ENCODE assay signal across 8 mouse cellular contexts in genomic region chr11:82386970-82387540, GRCm38 (mm10). TPM values are rescaled to one million over a fixed set of nuclear protein-coding genes. Genes with fewer than 3 reads are reported as not detected.
DNase-seq lines count a peak whose midpoint lies in the region; ATAC-seq and TF ChIP-seq lines count a peak whose summit lies in the region.

No protein-coding gene starts in this region.

- no peak; the same call in 1 of the 2 replicates for TF ChIP-seq CTCF in brain, embryonic 14.5 days (IDR thresholded peaks at IDR 0.05; ENCODE audit: borderline replicate concordance, extremely low read depth, insufficient read depth, insufficient read length)

- under 1% methylated on average over 48 of the region's 51 CpGs for WGBS in forebrain, embryonic 10.5 days
- WGBS in hindbrain, embryonic 13.5 days: under 1% methylated on average over 51 of the region's 51 CpGs
- WGBS in neural tube, embryonic 12.5 days: under 1% methylated on average over 51 of the region's 51 CpGs

- H3K27ac ChIP-seq in forebrain, embryonic 10.5 days: peak overlapping the region; percentile 80
- peak overlapping the region; percentile 76 for H3K27ac ChIP-seq in hindbrain, embryonic 13.5 days
- peak overlapping the region; percentile 28; the same call in 1 of the 2 replicates for H3K27ac ChIP-seq in neural tube, embryonic 12.5 days

- peak; percentile 69 for DNase-seq in Muller cell, postnatal 12 days (ENCODE audit: inconsistent ontology term)
- peak; percentile 92 for DNase-seq in brain, embryonic 14.5 days (ENCODE audit: low read depth)
- peak; percentile 65 for DNase-seq in forebrain, embryonic 10.5 days (ENCODE audit: extremely low spot score, low spot score)
- DNase-seq in left cerebral cortex, postnatal 14 days (ENCODE audit: low spot score in 2 of 2): peak; percentile 83 to 85
- no peak for DNase-seq in spleen, adult 12 weeks (ENCODE audit: low spot score)
- DNase-seq in lung, postnatal 4 days: no peak

- H3K36me3 ChIP-seq in forebrain, embryonic 10.5 days (replicated peaks): no peaks in the 10 kb centered on the region
- no peaks in the 10 kb centered on the region for H3K36me3 ChIP-seq in hindbrain, embryonic 13.5 days
- no peaks in the 10 kb centered on the region for H3K36me3 ChIP-seq in neural tube, embryonic 12.5 days

- H3K27me3 ChIP-seq in forebrain, embryonic 10.5 days (ENCODE audit: poor library complexity, severe bottlenecking): peaks cover 97% of the 10 kb centered on the region
- peaks cover 77% of the 10 kb centered on the region for H3K27me3 ChIP-seq in hindbrain, embryonic 13.5 days
- peaks cover 58% of the 10 kb centered on the region for H3K27me3 ChIP-seq in neural tube, embryonic 12.5 days (replicated peaks)

- intact Hi-C loops in left cerebral cortex, postnatal 14 days (cut with DNase I): loop anchor here (5.0 to 10.0 kb wide), 3 partner anchors 132 to 498 kb away; no protein-coding TSS in a partner anchor

- H3K4me3 ChIP-seq in forebrain, embryonic 10.5 days: peak overlapping the region; percentile 71
- peak overlapping the region; percentile 69 for H3K4me3 ChIP-seq in hindbrain, embryonic 13.5 days
- H3K4me3 ChIP-seq in neural tube, embryonic 12.5 days: peak overlapping the region; percentile 68

- ATAC-seq in hindbrain, embryonic 13.5 days (ENCODE audit: low FRiP score): peak; percentile 75
- ATAC-seq in neural tube, embryonic 12.5 days (ENCODE audit: low FRiP score, low read depth): peak; percentile 64

- peaks cover 44% of the 10 kb centered on the region for H3K4me1 ChIP-seq in forebrain, embryonic 10.5 days
- H3K4me1 ChIP-seq in hindbrain, embryonic 13.5 days (replicated peaks): peaks cover 50% of the 10 kb centered on the region
- H3K4me1 ChIP-seq in neural tube, embryonic 12.5 days: peaks cover 35% of the 10 kb centered on the region

- TF ChIP-seq POLR2A in brain, embryonic 14.5 days (IDR thresholded peaks at IDR 0.05; ENCODE audit: borderline replicate concordance, extremely low read depth, insufficient read depth, insufficient read length, poor library complexity, severe bottlenecking): no peak

- peak overlapping the region; percentile 96 for H3K4me2 ChIP-seq in hindbrain, embryonic 13.5 days
- H3K4me2 ChIP-seq in neural tube, embryonic 12.5 days (replicated peaks): peak overlapping the region; percentile 91

- H3K9ac ChIP-seq in hindbrain, embryonic 13.5 days: peak overlapping the region; percentile 80
- H3K9ac ChIP-seq in neural tube, embryonic 12.5 days: peak overlapping the region; percentile 74

- H3K9me3 ChIP-seq in forebrain, embryonic 10.5 days: no peaks in the 10 kb centered on the region
- no peaks in the 10 kb centered on the region for H3K9me3 ChIP-seq in hindbrain, embryonic 13.5 days
- no peaks in the 10 kb centered on the region for H3K9me3 ChIP-seq in neural tube, embryonic 12.5 days

RNA-seq across cellular contexts. Expression of gene Tmem132e, which starts 1.6 kb away (rescaled TPM):
- polyA plus RNA-seq in brain, embryonic 14.5 days (2012; rRNA removed): 7.5 and 15.4 TPM in 2 replicates
- 0.31 and 0.32 TPM in 2 replicates for polyA plus RNA-seq in forebrain, embryonic 10.5 days (2016; fragmentation: Nextera tagmentation; extraction: Ambion mirVana)
- polyA plus RNA-seq in hindbrain, embryonic 13.5 days (2015; fragmentation: Nextera tagmentation; extraction: Ambion mirVana): 2.0 and 2.2 TPM in 2 replicates
- total RNA-seq in left cerebral cortex, postnatal 14 days (2021): 10 to 100 TPM; 14.7 to 21.9 TPM
- polyA plus RNA-seq in neural tube, embryonic 12.5 days (2016; fragmentation: Nextera tagmentation; extraction: Ambion mirVana): 7.1 and 8.8 TPM in 2 replicates

Comparison
In these comparisons a context has a peak if more than half of its experiments do, and no peak if none do; other contexts are left out.
1. DNase-seq: peak in Muller cell, postnatal 12 days (single experiment), brain, embryonic 14.5 days (single experiment), forebrain, embryonic 10.5 days (single experiment) and left cerebral cortex, postnatal 14 days (2 of 2); none in spleen, adult 12 weeks (single experiment) and lung, postnatal 4 days (0 of 2).
2. H3K27ac ChIP-seq: peak in every context shown above with its lines; median percentile 80 in forebrain, embryonic 10.5 days; 76 in hindbrain, embryonic 13.5 days; 28 in neural tube, embryonic 12.5 days.
3. Peak in every context shown above with its lines, with median percentiles within 50 percentile points of each other: H3K4me3 ChIP-seq.